Mouse (Mus musculus) stomach, embryonic 15.5 days (tissue): ENCODE measurements at regions not wholly inside any gene's neighbourhood (a gene's known extent, or its start where the extent isn't known, plus 50 kb on each side); places are given as distances from the start of the nearest gene placed in this dataset.

Experiments
- ATAC-seq: fragments of 200-750 bp; cut with Nextera tagmentation; 2 replicates; pipeline ENCODE4 v1.8.0; 2017; ENCODE audit warnings: low read depth, moderate number of reproducible peaks, moderate TSS enrichment; ENCODE audit not compliant: insufficient read depth, low FRiP score
- H3K27ac ChIP-seq: fragments of 300-500 bp; sonication (generic); 2 replicates; pipeline ENCODE4 v1.5.1; 2015; ENCODE audit warnings: mild to moderate bottlenecking, inconsistent platforms
- H3K27me3 ChIP-seq: fragments of 300-500 bp; sonication (generic); replicated peaks from 2 replicates; pipeline ENCODE4 v1.6.1; 2015; ENCODE audit warnings: inconsistent platforms
- H3K36me3 ChIP-seq: fragments of 300-500 bp; sonication (generic); 2 replicates; pipeline ENCODE4 v1.6.1; 2015; ENCODE audit warnings: inconsistent platforms
- H3K4me1 ChIP-seq: fragments of 300-500 bp; sonication (generic); 2 replicates; pipeline ENCODE4 v1.6.1; 2015; ENCODE audit warnings: inconsistent platforms
- H3K4me2 ChIP-seq: fragments of 300-500 bp; sonication (generic); 2 replicates; pipeline ENCODE4 v1.6.1; 2015; ENCODE audit warnings: mild to moderate bottlenecking, inconsistent platforms
- H3K4me3 ChIP-seq: fragments of 300-500 bp; sonication (generic); replicated peaks from 2 replicates; pipeline ENCODE4 v1.5.1; 2015; ENCODE audit warnings: inconsistent platforms
- H3K9ac ChIP-seq: fragments of 300-500 bp; sonication (generic); 2 replicates; pipeline ENCODE4 v1.6.1; 2015; ENCODE audit warnings: inconsistent platforms
- H3K9me3 ChIP-seq: fragments of 300-500 bp; sonication (generic); 2 replicates; pipeline ENCODE4 v1.6.1; 2016; ENCODE audit warnings: inconsistent platforms
- WGBS: fragments of 180-500 bp; shearing (Covaris S2); methylation state at CpG from one replicate; pipeline ENCODE4 v1.1.7; 2015; 5-methylcytosine and 5-hydroxymethylcytosine counted together

GRCm38 (mm10) chr12:74502791-74503190, 186.6 kb upstream of the Gm11042 start:
- Histone ChIP-seq H3K4me3 (no peak overlapping the region), H3K36me3 (no peaks in the 10 kb centered on the region), H3K27me3 (no peaks in the 10 kb centered on the region), H3K27ac (no peak overlapping the region), H3K4me2 (no peak overlapping the region), H3K4me1 (no peaks in the 10 kb centered on the region), H3K9ac (no peak overlapping the region), H3K9me3 (no peaks in the 10 kb centered on the region)
- no peak for ATAC-seq
- 56% methylated on average over 2 of the region's 2 CpGs for WGBS

- H3K4me1 ChIP-seq = no peaks in the 10 kb centered on the region
- H3K27ac ChIP-seq = no peak overlapping the region
- H3K4me2 ChIP-seq = no peak overlapping the region
- H3K9ac ChIP-seq = no peak overlapping the region
- H3K27me3 ChIP-seq = no peaks in the 10 kb centered on the region
- no peaks in the 10 kb centered on the region for H3K36me3 ChIP-seq
- no peak; the same call in 1 of the 2 replicates for ATAC-seq
- H3K4me3 ChIP-seq = no peak overlapping the region
- 32% methylated on average over 2 of the region's 2 CpGs for WGBS
- no peaks in the 10 kb centered on the region for H3K9me3 ChIP-seq
Observed at GRCm38 (mm10) chr12:74477619-74478018, 161.4 kb upstream of the Gm11042 start.

DNA sequence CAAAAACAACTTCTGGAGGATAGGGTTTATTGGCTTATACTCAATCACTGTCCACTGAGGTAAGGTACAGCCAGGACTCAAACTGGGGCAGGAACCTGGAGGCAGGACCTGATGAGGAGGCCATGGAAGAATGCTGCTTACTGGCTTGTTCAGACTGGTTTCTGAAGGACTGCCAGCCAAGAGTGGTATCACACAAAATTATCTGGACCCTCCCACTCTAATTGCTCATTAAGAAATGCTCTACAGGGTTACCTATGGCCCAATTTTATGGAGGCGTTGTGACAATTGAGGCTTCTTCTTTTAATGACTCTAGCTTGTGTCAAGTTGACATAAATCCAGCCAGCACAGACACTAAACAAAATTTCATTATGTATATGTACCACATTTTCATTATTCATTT, 158.5 kb upstream of the Gm11042 start:
- no peaks in the 10 kb centered on the region for H3K27me3 ChIP-seq
- no peaks in the 10 kb centered on the region for H3K4me1 ChIP-seq
- H3K4me3 ChIP-seq = no peak overlapping the region
- no peak overlapping the region for H3K4me2 ChIP-seq
- H3K9me3 ChIP-seq = no peaks in the 10 kb centered on the region
- no peaks in the 10 kb centered on the region for H3K36me3 ChIP-seq
- WGBS = 86% methylated on average over 1 of the region's 1 CpGs
- H3K9ac ChIP-seq = no peak overlapping the region
- no peak for ATAC-seq
- H3K27ac ChIP-seq = no peak overlapping the region

DNA sequence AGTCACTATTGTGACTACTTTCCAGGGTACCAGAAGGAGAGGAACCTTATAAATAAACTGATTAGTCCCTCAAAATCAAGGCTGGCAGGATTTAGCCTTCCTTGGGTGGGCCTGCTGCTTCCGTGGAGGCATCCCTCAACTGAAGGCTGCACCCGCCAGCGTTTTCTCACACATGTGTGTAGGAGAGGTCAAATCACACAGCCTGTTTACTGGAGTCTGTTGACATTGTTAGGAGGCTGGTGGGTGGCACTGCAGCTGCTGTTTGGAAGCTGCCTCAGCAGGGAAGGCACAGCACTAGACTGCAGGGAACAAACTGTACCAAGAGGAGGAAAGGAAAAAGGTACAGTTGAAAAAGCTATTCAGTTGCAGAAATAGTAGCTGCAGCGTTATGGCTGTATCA, 142.3 kb upstream of the Gm11042 start:
- no peak overlapping the region for H3K4me3 ChIP-seq
- no peaks in the 10 kb centered on the region for H3K4me1 ChIP-seq
- no peaks in the 10 kb centered on the region for H3K27me3 ChIP-seq
- H3K4me2 ChIP-seq = no peak overlapping the region
- no peak overlapping the region for H3K9ac ChIP-seq
- 21% methylated on average over 4 of the region's 4 CpGs for WGBS
- no peak overlapping the region for H3K27ac ChIP-seq
- no peaks in the 10 kb centered on the region for H3K9me3 ChIP-seq
- no peak for ATAC-seq
- no peaks in the 10 kb centered on the region for H3K36me3 ChIP-seq

- no peak for ATAC-seq
- Histone ChIP-seq H3K4me3 (no peak overlapping the region), H3K36me3 (no peaks in the 10 kb centered on the region), H3K4me2 (no peak overlapping the region), H3K9ac (no peak overlapping the region), H3K27ac (no peak overlapping the region), H3K9me3 (no peaks in the 10 kb centered on the region), H3K27me3 (no peaks in the 10 kb centered on the region), H3K4me1 (no peaks in the 10 kb centered on the region)
- WGBS = 68% methylated on average over 4 of the region's 4 CpGs
Observed at GRCm38 (mm10) chr12:74452375-74453090, 136.3 kb upstream of the Gm11042 start.

- H3K27me3 ChIP-seq = no peaks in the 10 kb centered on the region
- no peaks in the 10 kb centered on the region for H3K9me3 ChIP-seq
- H3K9ac ChIP-seq = no peak overlapping the region
- H3K36me3 ChIP-seq = no peaks in the 10 kb centered on the region
- no peaks in the 10 kb centered on the region for H3K4me1 ChIP-seq
- H3K27ac ChIP-seq = no peak overlapping the region
- ATAC-seq = no peak
- no peak overlapping the region for H3K4me2 ChIP-seq
- 82% methylated on average over 4 of the region's 4 CpGs for WGBS
- no peak overlapping the region for H3K4me3 ChIP-seq
Observed at GRCm38 (mm10) chr12:74448248-74448647, 132.1 kb upstream of the Gm11042 start.

DNA sequence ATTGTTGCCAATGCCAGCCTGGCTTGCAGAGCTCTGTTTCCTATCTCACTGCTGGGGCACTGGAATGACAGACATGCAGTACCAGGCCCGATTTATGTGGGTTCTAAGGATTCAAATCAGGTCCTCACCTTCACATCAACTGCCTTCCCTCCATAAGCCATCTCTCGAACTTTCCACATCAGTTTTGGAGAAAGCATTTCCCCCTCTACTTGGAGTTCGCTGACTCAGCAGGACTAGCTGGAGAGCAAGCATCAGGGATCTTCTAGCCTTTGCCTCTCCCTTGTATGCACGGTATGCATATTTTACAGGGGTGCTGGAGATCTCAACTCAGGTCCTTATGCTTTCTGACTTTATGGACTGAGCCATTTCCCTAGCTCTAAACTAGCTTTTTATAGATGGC, 118.7 kb upstream of the Gm11042 start:
- Histone ChIP-seq H3K27ac (no peak overlapping the region), H3K36me3 (no peaks in the 10 kb centered on the region), H3K9ac (no peak overlapping the region), H3K4me2 (no peak overlapping the region), H3K4me3 (no peak overlapping the region), H3K27me3 (no peaks in the 10 kb centered on the region), H3K9me3 (no peaks in the 10 kb centered on the region), H3K4me1 (no peaks in the 10 kb centered on the region)
- ATAC-seq = no peak
- WGBS = 80% methylated on average over 4 of the region's 4 CpGs

GRCm38 (mm10) chr12:74414738-74415137, 98.5 kb upstream of the Gm11042 start:
- Histone ChIP-seq H3K36me3 (no peaks in the 10 kb centered on the region), H3K27ac (no peak overlapping the region), H3K9ac (no peak overlapping the region), H3K4me3 (no peak overlapping the region), H3K9me3 (no peaks in the 10 kb centered on the region), H3K4me1 (no peaks in the 10 kb centered on the region), H3K27me3 (no peaks in the 10 kb centered on the region), H3K4me2 (no peak overlapping the region)
- ATAC-seq = no peak
- 83% methylated on average over 2 of the region's 2 CpGs for WGBS

DNA sequence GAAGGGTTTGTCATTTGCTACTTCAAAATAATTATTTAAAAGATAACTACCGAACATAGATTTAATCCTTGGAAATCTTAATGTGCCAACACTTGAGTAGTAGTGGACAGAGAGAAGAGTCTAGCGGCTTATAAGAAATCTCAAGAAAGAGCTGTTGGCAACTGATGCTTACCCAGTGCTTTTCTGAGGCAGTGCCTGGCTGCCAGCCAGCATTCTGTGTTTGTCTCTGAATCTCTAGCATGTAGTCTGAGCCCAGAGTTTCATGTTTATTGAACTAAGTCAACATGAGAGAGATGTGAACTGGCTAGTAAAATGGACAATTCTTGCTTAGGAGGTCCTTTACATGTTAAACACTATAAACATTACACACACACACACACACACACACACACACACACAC, 94.3 kb upstream of the Gm11042 start:
- WGBS = 61% methylated on average over 2 of the region's 2 CpGs
- no peaks in the 10 kb centered on the region for H3K27me3 ChIP-seq
- H3K9ac ChIP-seq = no peak overlapping the region
- no peak overlapping the region for H3K27ac ChIP-seq
- H3K9me3 ChIP-seq = no peaks in the 10 kb centered on the region
- ATAC-seq = no peak
- H3K36me3 ChIP-seq = no peaks in the 10 kb centered on the region
- H3K4me2 ChIP-seq = no peak overlapping the region
- no peaks in the 10 kb centered on the region for H3K4me1 ChIP-seq
- H3K4me3 ChIP-seq = no peak overlapping the region

DNA sequence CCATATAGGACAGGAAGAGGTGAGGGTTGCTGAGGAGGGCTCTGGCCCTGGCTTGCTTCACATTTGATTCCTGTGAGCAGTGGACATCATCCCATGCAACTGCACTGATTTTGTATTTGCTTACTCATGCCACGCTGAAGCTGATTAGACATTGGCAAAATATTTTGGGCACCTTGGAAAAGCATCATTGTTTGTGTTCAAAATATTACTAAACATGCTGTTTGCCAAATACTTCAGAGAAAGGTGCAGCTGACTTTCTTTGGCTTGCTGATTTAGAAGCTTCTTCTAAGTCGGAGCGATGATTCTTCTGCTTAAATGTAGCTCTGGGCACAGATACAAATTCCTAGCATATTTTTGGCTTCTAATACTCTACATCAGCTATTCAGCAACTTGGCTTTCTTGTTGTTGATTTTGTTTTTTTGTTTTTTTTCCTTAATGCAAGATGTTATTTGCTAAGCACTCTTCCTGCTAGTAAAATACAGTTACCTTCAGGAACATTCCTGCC, 91.4 kb upstream of the Gm11042 start:
- no peak for ATAC-seq

GRCm38 (mm10) chr12:74389811-74390210, 73.6 kb upstream of the Gm11042 start:
- H3K9me3 ChIP-seq = no peaks in the 10 kb centered on the region
- H3K4me2 ChIP-seq = no peak overlapping the region
- H3K27ac ChIP-seq = no peak overlapping the region
- H3K4me3 ChIP-seq = no peak overlapping the region
- H3K36me3 ChIP-seq = no peaks in the 10 kb centered on the region
- no peak for ATAC-seq
- H3K27me3 ChIP-seq = no peaks in the 10 kb centered on the region
- WGBS = 72% methylated on average over 6 of the region's 6 CpGs
- H3K9ac ChIP-seq = no peak overlapping the region
- no peaks in the 10 kb centered on the region for H3K4me1 ChIP-seq

More for the DNA sequence above, 91.4 kb upstream of the Gm11042 start:
- Histone ChIP-seq H3K27ac (no peak overlapping the region), H3K9me3 (no peaks in the 10 kb centered on the region), H3K4me2 (no peak overlapping the region), H3K9ac (no peak overlapping the region), H3K4me1 (no peaks in the 10 kb centered on the region), H3K27me3 (no peaks in the 10 kb centered on the region), H3K4me3 (no peak overlapping the region), H3K36me3 (no peaks in the 10 kb centered on the region)
- 64% methylated on average over 3 of the region's 3 CpGs for WGBS
